Comparison of ENCODE assay signal across 8 mouse cellular contexts in genomic region chr13:21996101-21996839, GRCm38 (mm10). TPM values are rescaled to one million over a fixed set of nuclear protein-coding genes. Genes with fewer than 3 reads are reported as not detected.
A peak's percentile ranks its signal among the peaks of the same experiment; 100 is the strongest.
DNase-seq lines count a peak whose midpoint lies in the region; ATAC-seq lines count a peak whose summit lies in the region.

No protein-coding gene starts in this region.

- no peaks in the 10 kb centered on the region for H3K36me3 ChIP-seq in heart, embryonic 15.5 days
- no peaks in the 10 kb centered on the region for H3K36me3 ChIP-seq in hindbrain, embryonic 10.5 days

- peaks cover 19% of the 10 kb centered on the region for H3K4me1 ChIP-seq in heart, embryonic 15.5 days (replicated peaks)
- peaks cover 22% of the 10 kb centered on the region for H3K4me1 ChIP-seq in hindbrain, embryonic 10.5 days (replicated peaks)

- no peak overlapping the region for H3K9ac ChIP-seq in heart, embryonic 15.5 days

- H3K27me3 ChIP-seq in heart, embryonic 15.5 days = peaks cover 65% of the 10 kb centered on the region
- peaks cover 81% of the 10 kb centered on the region for H3K27me3 ChIP-seq in hindbrain, embryonic 10.5 days (ENCODE audit: insufficient read depth, poor library complexity, severe bottlenecking)

- peak overlapping the region; percentile 50 for H3K4me3 ChIP-seq in heart, embryonic 15.5 days
- peak overlapping the region; percentile 54 for H3K4me3 ChIP-seq in hindbrain, embryonic 10.5 days

- no peak for ATAC-seq in heart, embryonic 15.5 days (replicated peaks; ENCODE audit: insufficient number of reproducible peaks, insufficient read depth, low FRiP score, low read depth)
- ATAC-seq in megakaryocyte progenitor cell, adult 5-6 weeks (replicated peaks; ENCODE audit: poor library complexity) = peak; percentile 33
- ATAC-seq in megakaryocyte-erythroid progenitor cell, adult 5-6 weeks (replicated peaks; ENCODE audit: low FRiP score, low TSS enrichment, poor library complexity, severe bottlenecking) = no peak

- H3K9me3 ChIP-seq in heart, embryonic 15.5 days (replicated peaks) = no peaks in the 10 kb centered on the region
- no peaks in the 10 kb centered on the region for H3K9me3 ChIP-seq in hindbrain, embryonic 10.5 days

- no peak overlapping the region for H3K27ac ChIP-seq in heart, embryonic 15.5 days
- no peak overlapping the region for H3K27ac ChIP-seq in hindbrain, embryonic 10.5 days

- intact Hi-C loops in heart, postnatal 36 days (cut with DNase I) = loop anchor here (2.0 kb wide), 1 partner anchor 31 kb away; no protein-coding TSS in a partner anchor

- DNase-seq in heart, postnatal 36 days = no peak
- peak; percentile 79 for DNase-seq in R1 (ENCODE audit: low read depth, low spot score)
- DNase-seq in hindbrain, embryonic 10.5 days (ENCODE audit: low spot score) = peak; percentile 78
- DNase-seq in right cerebral cortex, adult 18-20 months = no peak
- no peak for DNase-seq in adrenal gland, postnatal 25 days

- 3% methylated on average over 12 of the region's 12 CpGs for WGBS in heart, embryonic 15.5 days
- WGBS in hindbrain, embryonic 10.5 days = 1% methylated on average over 12 of the region's 12 CpGs

- peak overlapping the region; percentile 62 for H3K4me2 ChIP-seq in heart, embryonic 15.5 days

RNA-seq across cellular contexts. Expression of gene Prss16, which starts 13.3 kb away (rescaled TPM):
- polyA plus RNA-seq in heart, embryonic 15.5 days (2015; fragmentation: Nextera tagmentation; extraction: Ambion mirVana) = 9.5 and 113 TPM in 2 replicates
- total RNA-seq in heart, postnatal 36 days (2021) = not detected
- polyA plus RNA-seq in hindbrain, embryonic 10.5 days (2016; fragmentation: Nextera tagmentation; extraction: Ambion mirVana) = 0.18 TPM in 1 of 2 replicates, not detected in the other
- total RNA-seq in megakaryocyte progenitor cell, adult 5-6 weeks (2015) = 17.0 and 19.9 TPM in 2 replicates
- 11.4 and 12.2 TPM in 2 replicates for total RNA-seq in megakaryocyte progenitor cell, adult 5-6 weeks (2017)
- total RNA-seq in megakaryocyte-erythroid progenitor cell, adult 5-6 weeks (2014; fragmentation: Nextera tagmentation) = not detected in 2 replicates
- total RNA-seq in megakaryocyte-erythroid progenitor cell, adult 5-6 weeks (2017) = 0.19 and 0.89 TPM in 2 replicates
- not detected in 2 replicates for total RNA-seq in adrenal gland, postnatal 25 days (2021)

RNA-seq across cellular contexts. Expression of gene Pom121l2, which starts 15.3 kb away (rescaled TPM):
- polyA plus RNA-seq in heart, embryonic 15.5 days (2015; fragmentation: Nextera tagmentation; extraction: Ambion mirVana) = not detected in 2 replicates
- total RNA-seq in heart, postnatal 36 days (2021) = not detected
- 0.07 TPM in 1 of 2 replicates, not detected in the other for polyA plus RNA-seq in hindbrain, embryonic 10.5 days (2016; fragmentation: Nextera tagmentation; extraction: Ambion mirVana)
- total RNA-seq in megakaryocyte progenitor cell, adult 5-6 weeks (2015) = 0.05 and 0.25 TPM in 2 replicates
- 0.10 TPM in 1 of 2 replicates, not detected in the other for total RNA-seq in megakaryocyte progenitor cell, adult 5-6 weeks (2017)
- not detected in 2 replicates for total RNA-seq in megakaryocyte-erythroid progenitor cell, adult 5-6 weeks (2014; fragmentation: Nextera tagmentation)
- total RNA-seq in megakaryocyte-erythroid progenitor cell, adult 5-6 weeks (2017) = not detected in 2 replicates
- not detected in 2 replicates for total RNA-seq in adrenal gland, postnatal 25 days (2021)

RNA-seq across cellular contexts. Expression of gene Hist1h2ah, which starts 39.1 kb away (rescaled TPM):
- polyA plus RNA-seq in heart, embryonic 15.5 days (2015; fragmentation: Nextera tagmentation; extraction: Ambion mirVana) = 3.5 TPM in 1 of 2 replicates, not detected in the other
- total RNA-seq in heart, postnatal 36 days (2021) = 10 to 100 TPM in 1 of 2 experiments, 1 to 10 TPM in 1; 2.3 to 12.5 TPM
- polyA plus RNA-seq in hindbrain, embryonic 10.5 days (2016; fragmentation: Nextera tagmentation; extraction: Ambion mirVana) = 5.5 and 11.0 TPM in 2 replicates
- 1.9 and 2.2 TPM in 2 replicates for total RNA-seq in megakaryocyte progenitor cell, adult 5-6 weeks (2015)
- 923 and 1,838 TPM in 2 replicates for total RNA-seq in megakaryocyte progenitor cell, adult 5-6 weeks (2017)
- total RNA-seq in megakaryocyte-erythroid progenitor cell, adult 5-6 weeks (2014; fragmentation: Nextera tagmentation) = 11.1 TPM in 1 of 2 replicates, not detected in the other
- total RNA-seq in megakaryocyte-erythroid progenitor cell, adult 5-6 weeks (2017) = 482 and 578 TPM in 2 replicates
- 30.0 and 61.8 TPM in 2 replicates for total RNA-seq in adrenal gland, postnatal 25 days (2021)

RNA-seq across cellular contexts. Expression of gene Hist1h2bk, which starts 39.4 kb away (rescaled TPM):
- 1.6 and 1.7 TPM in 2 replicates for polyA plus RNA-seq in heart, embryonic 15.5 days (2015; fragmentation: Nextera tagmentation; extraction: Ambion mirVana)
- 10 to 100 TPM; 23.3 to 28.1 TPM for total RNA-seq in heart, postnatal 36 days (2021)
- polyA plus RNA-seq in hindbrain, embryonic 10.5 days (2016; fragmentation: Nextera tagmentation; extraction: Ambion mirVana) = 6.6 and 6.9 TPM in 2 replicates
- total RNA-seq in megakaryocyte progenitor cell, adult 5-6 weeks (2015) = 65.4 and 83.1 TPM in 2 replicates
- 1,827 and 2,239 TPM in 2 replicates for total RNA-seq in megakaryocyte progenitor cell, adult 5-6 weeks (2017)
- total RNA-seq in megakaryocyte-erythroid progenitor cell, adult 5-6 weeks (2014; fragmentation: Nextera tagmentation) = 142 and 423 TPM in 2 replicates
- total RNA-seq in megakaryocyte-erythroid progenitor cell, adult 5-6 weeks (2017) = 812 and 1,118 TPM in 2 replicates
- 121 and 135 TPM in 2 replicates for total RNA-seq in adrenal gland, postnatal 25 days (2021)

RNA-seq across cellular contexts. Expression of gene Hist1h4i, which starts 44.9 kb away (rescaled TPM):
- polyA plus RNA-seq in heart, embryonic 15.5 days (2015; fragmentation: Nextera tagmentation; extraction: Ambion mirVana) = 8.6 and 12.1 TPM in 2 replicates
- total RNA-seq in heart, postnatal 36 days (2021) = 10 to 100 TPM; 15.8 to 18.6 TPM
- polyA plus RNA-seq in hindbrain, embryonic 10.5 days (2016; fragmentation: Nextera tagmentation; extraction: Ambion mirVana) = 33.6 and 41.8 TPM in 2 replicates
- total RNA-seq in megakaryocyte progenitor cell, adult 5-6 weeks (2015) = 38.4 and 42.3 TPM in 2 replicates
- 83.0 and 89.0 TPM in 2 replicates for total RNA-seq in megakaryocyte progenitor cell, adult 5-6 weeks (2017)
- total RNA-seq in megakaryocyte-erythroid progenitor cell, adult 5-6 weeks (2014; fragmentation: Nextera tagmentation) = 56.5 and 110 TPM in 2 replicates
- total RNA-seq in megakaryocyte-erythroid progenitor cell, adult 5-6 weeks (2017) = 136 and 141 TPM in 2 replicates
- total RNA-seq in adrenal gland, postnatal 25 days (2021) = 82.8 and 97.8 TPM in 2 replicates

Comparison
In these comparisons a context has a peak if more than half of its experiments do, and no peak if none do; other contexts are left out.
1. DNase-seq: peak in R1 (single experiment) and hindbrain, embryonic 10.5 days (single experiment); none in heart, postnatal 36 days (0 of 2), right cerebral cortex, adult 18-20 months (single experiment) and adrenal gland, postnatal 25 days (single experiment).